In the genomic region with DNA sequence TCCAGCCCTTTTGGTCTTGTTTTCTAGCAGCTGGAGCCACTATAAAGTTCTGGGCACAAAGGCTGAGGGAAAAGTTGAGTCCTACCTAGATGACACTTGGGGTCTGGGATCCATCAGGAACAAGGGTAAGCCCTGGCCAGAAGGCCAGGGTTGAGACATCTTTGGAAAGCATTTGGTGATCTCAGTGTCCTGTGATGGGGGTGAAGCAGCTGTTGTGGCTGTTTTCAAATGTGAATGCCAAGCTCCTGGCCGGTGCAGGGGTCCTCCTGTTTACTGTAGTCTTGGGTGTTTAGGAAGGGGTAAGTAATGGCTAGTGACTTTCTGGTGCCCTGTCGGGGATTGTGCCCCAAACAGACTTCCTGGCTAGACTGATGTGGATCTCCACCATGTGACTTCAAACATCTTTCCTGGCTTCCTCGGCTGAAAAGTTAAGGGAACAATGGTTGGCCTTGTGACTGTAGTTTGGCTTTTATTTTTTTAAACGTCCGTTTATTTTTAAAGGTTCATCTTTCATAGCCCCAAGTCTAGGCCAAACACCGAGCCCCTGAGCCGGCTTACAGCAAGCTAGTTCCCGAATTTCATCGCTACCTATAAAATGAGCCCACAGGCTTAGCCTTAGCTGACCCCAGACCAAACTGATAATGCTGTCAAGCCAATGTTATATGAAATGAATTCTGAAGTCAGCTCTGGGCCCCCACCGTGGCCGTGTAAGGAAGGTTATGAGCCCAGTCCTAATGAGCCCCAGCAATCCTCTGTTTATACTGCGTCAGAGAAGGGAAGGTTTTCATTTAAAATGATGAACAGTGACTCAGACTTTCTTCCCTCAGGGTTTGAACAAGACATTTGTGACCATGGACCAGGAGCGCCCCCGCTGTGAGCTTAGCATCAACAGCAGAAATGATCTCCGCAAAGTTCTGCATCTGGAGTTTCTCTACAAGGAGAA, we compare ENCODE assay signal across 15 mouse cellular contexts. TPM values are rescaled to one million over a fixed set of nuclear protein-coding genes. Genes with fewer than 3 reads are reported as not detected.
DNase-seq lines count a peak whose midpoint lies in the region; ATAC-seq and TF ChIP-seq lines count a peak whose summit lies in the region.
"Had no signal": no experiment of that assay in that cellular context is flagged by ENCODE, and none has a peak within 500 bp of the region (broad histone marks: within the 10 kb centered on the region; RNA-seq: fewer than 3 reads in every experiment).

No protein-coding gene starts in this region.

- peaks cover 17% of the 10 kb centered on the region for H3K4me1 ChIP-seq in limb, embryonic 14.5 days (ENCODE audit: control insufficient read depth, insufficient read depth, low read length)

- H3K27ac ChIP-seq in limb, embryonic 14.5 days (replicated peaks; ENCODE audit: low read depth, low read length) = 0 out of 2 replicates have a peak overlapping the region, but pooled peaks have one; percentile 39
- H3K27ac ChIP-seq: hindbrain, postnatal 0 days had no signal

- no peak for TF ChIP-seq POLR2A in limb, embryonic 14.5 days (IDR thresholded peaks at IDR 0.05; ENCODE audit: borderline replicate concordance, extremely low read depth, insufficient read depth, insufficient read length)

- peak; percentile 16 to 30 for DNase-seq in urinary bladder, postnatal 36 days (ENCODE audit: low spot score in 2 of 2)
- DNase-seq in urinary bladder, adult 2 months (ENCODE audit: low spot score) = no peak
- peak; percentile 56 for DNase-seq in gastrocnemius, postnatal 25 days
- DNase-seq in limb, embryonic 14.5 days (ENCODE audit: low spot score) = no peak
- no peak for DNase-seq in kidney, postnatal 4 days
- no peak for DNase-seq in left cerebral cortex, adult 9 months (ENCODE audit: low spot score in 2 of 2)
- DNase-seq: adrenal gland, adult 8-10 months; cerebellum, adult 2 months; kidney, postnatal 25 days; midbrain, embryonic 14.5 days; thymus, postnatal 25 days had no signal

- WGBS in limb, embryonic 14.5 days = 41% methylated on average over 15 of the region's 15 CpGs

- 0 out of 2 replicates have a peak, but pooled peaks have one; percentile 24 for ATAC-seq in limb, embryonic 14.5 days (ENCODE audit: low FRiP score, low read depth)
- no peak for ATAC-seq in megakaryocyte, adult 5-6 weeks (ENCODE audit: poor library complexity, severe bottlenecking)
- ATAC-seq: forebrain, embryonic 14.5 days; hindbrain, postnatal 0 days had no signal

- no peaks in the 10 kb centered on the region for H3K9me3 ChIP-seq in limb, embryonic 14.5 days (ENCODE audit: control insufficient read depth, low read length)
- H3K9me3 ChIP-seq: G1E had no signal

- no peak overlapping the region for H3K9ac ChIP-seq in limb, embryonic 14.5 days (ENCODE audit: low read depth, low read length, severe bottlenecking)

- no peak overlapping the region for H3K4me2 ChIP-seq in limb, embryonic 14.5 days (replicated peaks; ENCODE audit: low read depth, low read length, severe bottlenecking)

- H3K36me3 ChIP-seq in limb, embryonic 14.5 days (ENCODE audit: control insufficient read depth, insufficient read depth, low read length) = peaks cover 16% of the 10 kb centered on the region
- H3K36me3 ChIP-seq: G1E had no signal

- H3K4me3 ChIP-seq in limb, embryonic 14.5 days (replicated peaks; ENCODE audit: low read length) = no peak overlapping the region

- H3K27me3 ChIP-seq in limb, embryonic 14.5 days (ENCODE audit: control insufficient read depth, insufficient read depth, low read length) = no peaks in the 10 kb centered on the region

RNA-seq across cellular contexts. Expression of a gene that starts 7.5 kb away (rescaled TPM):
- polyA plus RNA-seq in urinary bladder, adult 2 months (2012; rRNA removed) = 11.4 and 12.3 TPM in 2 replicates
- 1 to 10 TPM; 1.8 to 2.3 TPM for total RNA-seq in gastrocnemius, postnatal 25 days (2021)
- polyA plus RNA-seq in limb, embryonic 14.5 days (2012; rRNA removed) = 14.9 and 17.9 TPM in 2 replicates
- 13.2 and 18.9 TPM in 2 replicates for polyA plus RNA-seq in limb, embryonic 14.5 days (2014; fragmentation: Nextera tagmentation; extraction: Ambion mirVana)
- total RNA-seq in megakaryocyte, adult 5-6 weeks (2015) = 0.27 and 0.54 TPM in 2 replicates
- total RNA-seq in megakaryocyte, adult 5-6 weeks (2017) = 0.26 and 1.1 TPM in 2 replicates
- polyA plus RNA-seq: G1E had no signal

RNA-seq across cellular contexts. Expression of a gene that starts 35.9 kb away (rescaled TPM):
- polyA plus RNA-seq in urinary bladder, adult 2 months (2012; rRNA removed) = 246 and 312 TPM in 2 replicates
- total RNA-seq in gastrocnemius, postnatal 25 days (2021) = 1 to 10 TPM; 4.3 to 5.7 TPM
- polyA plus RNA-seq in limb, embryonic 14.5 days (2012; rRNA removed) = 0.24 and 0.33 TPM in 2 replicates
- polyA plus RNA-seq in limb, embryonic 14.5 days (2014; fragmentation: Nextera tagmentation; extraction: Ambion mirVana) = 0.25 and 0.52 TPM in 2 replicates
- total RNA-seq in megakaryocyte, adult 5-6 weeks (2015) = not detected in 2 replicates
- not detected in 2 replicates for total RNA-seq in megakaryocyte, adult 5-6 weeks (2017)
- total RNA-seq: G1E had no signal
- polyA plus RNA-seq: forebrain, embryonic 14.5 days; G1E; hindbrain, postnatal 0 days; midbrain, embryonic 14.5 days had no signal

Comparison
In these comparisons a context has a peak if more than half of its experiments do, and no peak if none do; other contexts are left out.
1. DNase-seq: peak in urinary bladder, postnatal 36 days (2 of 2) and gastrocnemius, postnatal 25 days (single experiment); none in urinary bladder, adult 2 months (single experiment), limb, embryonic 14.5 days (single experiment), kidney, postnatal 4 days (0 of 2) and left cerebral cortex, adult 9 months (0 of 2).
2. RNA of a gene that starts 35.9 kb away (total RNA-seq): 4.3 to 5.7 TPM in gastrocnemius, postnatal 25 days; not detected in megakaryocyte, adult 5-6 weeks; every median in the first group is over 4 times any median in the second.